Mouse (Mus musculus) right cerebral cortex, postnatal 36 days (tissue): ENCODE results near the gene Ssh2.

ENCODE experiments used
- DNase-seq, 2 experiments: peaks; one replicate each; pipeline ENCODE4 v3.0.0; 2022; ENCODE audit warnings: low spot score in 2 of 2, mixed read lengths in 1 of 2

The Ssh2 gene

GRCm38 (mm10) chr11:77507426-77507825 lies 291.3 kb downstream of the Ssh2 start:
- no peak for DNase-seq

- peak; percentile 75 to 79 for DNase-seq
Measured at GRCm38 (mm10) chr11:77508068-77509021, 292.3 kb downstream of the Ssh2 start.
